Mouse (Mus musculus): ENCODE data around the gene Fam241a.

The Fam241a gene

GRCm38 (mm10) chr3:127875509-127875908 lies 20.6 kb downstream of the Fam241a start:
- DNase-seq (ENCODE audit: low read depth), result no peak

GRCm38 (mm10) chr3:127875059-127875458 lies 21.1 kb downstream of the Fam241a start:
- no peak for DNase-seq (ENCODE audit: low read depth)

- peak; percentile 60 for DNase-seq (ENCODE audit: low read depth)
These were observed 21.8 kb downstream of the Fam241a start for GRCm38 (mm10) chr3:127874254-127874883.

GRCm38 (mm10) chr3:127871575-127871974 lies 24.5 kb downstream of the Fam241a start:
- no peak for DNase-seq (ENCODE audit: low read depth)

DNA sequence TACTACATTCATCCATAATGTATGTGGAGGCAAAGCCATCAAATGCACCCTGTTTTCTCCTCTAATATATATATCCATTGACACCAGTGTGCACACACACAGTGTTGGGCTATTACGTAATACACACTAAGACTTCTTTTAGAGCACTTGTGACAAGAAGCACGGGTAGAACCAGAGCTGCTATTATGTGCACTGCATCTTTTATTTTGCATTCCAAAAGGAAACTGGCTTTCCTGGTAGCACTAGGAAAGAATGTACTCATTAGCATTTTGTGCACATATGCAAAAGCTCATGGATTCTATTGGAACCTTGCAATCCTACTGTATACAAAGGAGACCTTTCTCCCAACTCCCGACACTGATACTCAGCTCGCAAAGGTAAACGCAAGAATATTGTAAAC lies 27.2 kb downstream of the Fam241a start:
- DNase-seq (ENCODE audit: low read depth), result no peak

DNA sequence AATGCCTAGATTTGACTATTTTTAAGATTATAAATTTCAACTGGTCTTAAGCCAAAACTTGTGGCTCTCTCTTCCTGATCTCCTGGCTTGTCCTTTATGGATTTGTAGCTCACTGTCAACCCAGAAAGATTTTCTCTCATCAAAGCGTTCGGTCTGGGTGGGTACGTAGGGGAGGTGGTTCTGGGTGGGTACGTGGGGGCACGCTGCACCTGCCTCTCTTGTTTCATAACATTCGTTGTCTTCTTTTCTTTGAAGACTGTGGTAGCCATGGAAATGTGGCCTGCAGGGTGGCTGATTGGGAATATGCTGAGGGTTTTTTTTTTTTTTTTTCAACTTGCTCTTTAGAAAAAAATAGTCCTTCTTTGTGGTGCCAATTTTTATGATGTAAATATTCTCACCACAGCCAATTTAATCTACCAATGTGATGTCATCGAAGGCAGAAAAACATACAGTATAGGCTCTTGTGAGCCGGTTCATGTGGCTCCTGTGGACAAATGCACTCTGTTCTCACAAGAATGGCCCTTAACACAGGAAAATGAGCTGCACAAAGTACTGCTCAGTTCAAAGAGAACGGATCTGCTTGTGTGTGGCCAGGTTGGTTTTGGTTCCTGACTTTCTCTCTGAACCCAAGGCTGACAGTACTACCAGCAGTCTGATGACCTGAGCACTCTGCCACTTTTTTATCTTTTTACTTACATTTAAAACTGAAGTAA lies 27.9 kb downstream of the Fam241a start:
- no peak for DNase-seq (ENCODE audit: low read depth)

GRCm38 (mm10) chr3:127864242-127864641 lies 31.9 kb downstream of the Fam241a start:
- peak; percentile 19 for DNase-seq (ENCODE audit: low read depth)

DNA sequence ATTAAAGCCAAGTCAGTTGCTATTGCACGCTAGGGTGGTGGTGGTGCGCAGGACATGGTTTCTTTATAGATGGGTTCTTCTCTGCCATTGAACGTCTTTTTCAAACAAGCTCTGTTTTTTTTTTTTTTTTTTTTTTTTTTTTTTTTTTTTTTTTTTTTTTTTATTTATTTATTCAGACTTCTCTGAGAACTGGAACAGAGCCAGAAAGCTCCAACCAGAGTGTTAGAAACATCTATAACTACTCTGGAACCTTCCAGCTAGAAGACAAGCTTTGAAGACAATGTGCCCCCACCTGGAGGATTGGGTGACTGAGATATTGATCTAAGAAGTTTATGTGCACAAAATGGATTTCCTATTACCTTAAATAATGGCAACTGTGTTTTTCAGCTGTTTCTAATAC lies 32.6 kb downstream of the Fam241a start:
- DNase-seq (ENCODE audit: low read depth), result peak; percentile 35

DNA sequence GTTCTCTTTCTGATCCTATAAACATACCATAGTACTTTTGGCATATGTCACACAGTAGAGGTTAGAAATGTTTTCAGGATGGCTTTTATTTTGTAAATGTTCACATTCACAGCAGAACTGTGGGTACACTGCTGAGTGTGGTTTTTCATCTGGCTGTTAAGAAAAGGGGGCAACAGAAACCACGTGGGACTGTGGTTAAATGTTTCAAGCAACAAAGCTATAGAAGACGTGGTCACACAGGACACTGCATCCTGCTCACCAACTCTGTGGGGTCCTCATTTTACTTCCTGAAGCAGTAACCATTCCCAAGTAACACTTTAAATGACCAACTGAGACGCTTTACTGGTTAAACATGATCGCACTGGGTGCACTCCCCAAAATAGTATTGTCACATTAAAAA lies 33.6 kb downstream of the Fam241a start:
- no peak for DNase-seq (ENCODE audit: low read depth)

GRCm38 (mm10) chr3:127861340-127861739 lies 34.8 kb downstream of the Fam241a start:
- no peak for DNase-seq (ENCODE audit: low read depth)

GRCm38 (mm10) chr3:127853431-127854206 lies 42.5 kb downstream of the Fam241a start:
- peak; percentile 89 for DNase-seq (ENCODE audit: low read depth)

DNA sequence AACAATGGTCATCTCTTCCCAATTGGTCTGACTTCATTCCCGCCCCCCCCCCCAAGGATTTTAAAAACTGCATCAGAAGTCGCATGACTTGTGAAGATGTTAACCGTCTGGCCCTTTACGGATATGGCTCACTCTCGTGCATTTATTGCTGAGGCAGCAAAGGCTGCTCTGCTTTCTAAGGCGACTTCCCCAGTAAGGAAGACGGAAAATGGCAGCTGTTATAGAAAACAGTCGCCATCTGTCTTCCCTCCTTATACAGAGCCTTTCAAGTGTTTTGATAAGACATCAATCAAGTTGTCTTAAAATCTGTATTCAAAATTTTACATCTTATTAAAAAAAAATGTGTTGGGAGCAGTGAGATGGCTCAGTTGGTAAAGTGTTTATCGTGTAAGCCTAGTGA lies 43.4 kb downstream of the Fam241a start:
- DNase-seq (ENCODE audit: low read depth), result no peak

DNA sequence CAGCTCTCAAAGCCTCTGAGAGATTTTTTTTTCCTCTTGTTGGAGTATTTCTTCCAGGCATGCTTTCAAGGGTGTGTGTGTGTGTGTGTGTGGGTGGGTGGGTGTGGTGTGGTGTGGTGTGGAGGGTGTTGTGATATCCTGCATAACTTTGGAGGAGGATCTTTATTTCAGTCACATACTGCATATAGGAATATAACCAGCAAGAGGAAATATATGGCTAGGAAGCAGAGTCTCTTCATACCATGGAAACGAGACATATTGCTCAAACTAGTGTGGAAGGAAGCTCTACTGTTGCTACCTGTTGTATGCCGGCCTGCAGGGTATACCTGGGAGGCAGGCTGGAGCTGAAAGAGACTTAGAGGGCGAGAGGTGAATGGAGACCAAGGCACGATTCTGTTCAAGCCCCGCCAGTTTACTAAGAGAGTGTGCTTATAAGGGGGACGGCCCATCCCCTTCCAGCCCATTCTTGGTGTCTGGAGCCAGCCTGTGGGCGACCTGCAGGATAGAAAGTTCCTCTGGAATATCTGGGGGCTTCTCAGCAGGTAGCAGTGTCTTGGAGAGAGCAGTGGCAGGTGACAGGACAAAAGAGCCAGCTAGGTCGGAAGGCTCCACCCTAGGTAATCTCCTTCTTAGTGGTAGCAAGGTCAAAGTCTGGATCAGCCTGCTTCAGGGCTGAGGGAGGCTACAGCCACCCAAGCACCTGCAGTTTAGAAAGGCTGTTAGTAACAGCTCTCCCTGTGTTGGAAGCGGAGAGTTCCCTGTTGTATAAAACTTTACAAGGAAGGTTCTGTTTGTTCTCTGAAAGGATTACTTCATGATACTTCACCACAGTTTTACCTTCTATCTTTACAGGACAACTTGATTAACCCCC lies 45.1 kb downstream of the Fam241a start:
- DNase-seq (ENCODE audit: low read depth), result no peak

DNA sequence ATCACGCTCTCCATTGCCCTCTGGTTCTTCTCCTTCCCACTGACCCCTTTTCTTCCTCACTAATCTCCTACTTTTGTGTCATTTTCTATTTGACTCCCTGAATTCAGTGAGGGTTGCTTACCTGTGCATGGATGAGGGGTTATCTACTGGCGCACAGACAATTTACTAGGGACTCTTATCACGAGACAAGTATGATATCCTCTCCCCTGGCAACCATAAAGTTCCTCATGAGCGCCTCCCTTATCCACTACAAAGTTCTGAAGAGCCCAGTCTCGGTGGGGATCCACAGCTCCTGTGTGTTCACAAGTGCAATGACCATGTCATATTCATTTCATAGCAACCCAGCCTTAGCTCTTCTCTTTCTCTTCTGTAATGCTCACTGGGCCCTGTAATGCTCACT lies 46.2 kb downstream of the Fam241a start:
- DNase-seq (ENCODE audit: low read depth), result no peak

DNA sequence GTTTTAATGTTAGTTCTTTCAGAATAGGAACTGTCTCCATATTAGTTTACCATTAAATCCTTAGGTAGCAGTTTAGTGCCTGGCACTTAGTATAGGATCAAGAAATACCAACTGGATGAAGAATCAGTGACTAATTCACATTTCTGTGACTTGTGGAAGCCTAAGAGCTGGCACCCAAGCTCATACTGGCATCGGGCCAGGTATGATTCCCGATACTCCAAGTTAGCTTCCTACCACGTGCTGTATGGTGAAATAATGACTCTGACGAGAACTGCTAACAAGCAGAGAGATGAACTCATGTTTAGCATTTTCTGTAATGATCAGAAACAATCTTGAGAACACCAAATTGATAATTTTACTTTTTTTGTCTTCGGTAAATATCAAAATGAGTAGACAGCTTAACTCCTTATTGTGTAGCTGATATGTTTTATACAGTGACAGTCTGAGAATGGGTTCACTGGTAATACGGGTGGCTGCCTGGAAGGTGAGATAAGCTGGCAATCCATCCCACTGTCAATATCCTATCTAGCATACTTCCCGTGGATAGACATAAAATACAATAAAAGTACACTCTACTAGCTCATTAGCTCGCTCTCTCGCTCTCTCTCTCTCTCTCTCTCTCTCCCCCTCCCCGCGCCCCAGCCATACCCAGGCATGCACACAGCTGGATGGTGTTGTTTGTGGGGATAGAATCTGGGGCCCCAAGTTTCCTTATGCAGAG lies 47.9 kb downstream of the Fam241a start:
- DNase-seq (ENCODE audit: low read depth), result peak; percentile 93

DNA sequence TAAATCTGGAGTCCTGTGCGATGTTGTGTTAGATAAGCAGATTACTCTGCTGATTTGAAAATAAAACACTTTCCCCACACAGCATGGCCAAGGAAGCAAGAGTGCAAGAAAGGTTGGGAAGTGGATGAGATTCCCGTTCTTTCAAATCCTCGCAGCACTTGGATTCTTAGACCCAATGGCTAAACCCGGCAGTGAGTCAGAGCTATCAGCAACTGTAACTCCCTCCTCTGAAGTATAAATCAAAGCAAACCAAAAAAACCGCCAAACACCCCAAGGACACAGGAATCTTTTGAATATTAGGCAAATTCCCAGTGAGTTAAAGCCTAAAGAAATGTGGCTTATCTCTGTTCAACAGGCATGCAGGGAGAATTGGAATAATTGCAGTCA lies 52.2 kb downstream of the Fam241a start:
- peak; percentile 55 for DNase-seq (ENCODE audit: low read depth)

DNA sequence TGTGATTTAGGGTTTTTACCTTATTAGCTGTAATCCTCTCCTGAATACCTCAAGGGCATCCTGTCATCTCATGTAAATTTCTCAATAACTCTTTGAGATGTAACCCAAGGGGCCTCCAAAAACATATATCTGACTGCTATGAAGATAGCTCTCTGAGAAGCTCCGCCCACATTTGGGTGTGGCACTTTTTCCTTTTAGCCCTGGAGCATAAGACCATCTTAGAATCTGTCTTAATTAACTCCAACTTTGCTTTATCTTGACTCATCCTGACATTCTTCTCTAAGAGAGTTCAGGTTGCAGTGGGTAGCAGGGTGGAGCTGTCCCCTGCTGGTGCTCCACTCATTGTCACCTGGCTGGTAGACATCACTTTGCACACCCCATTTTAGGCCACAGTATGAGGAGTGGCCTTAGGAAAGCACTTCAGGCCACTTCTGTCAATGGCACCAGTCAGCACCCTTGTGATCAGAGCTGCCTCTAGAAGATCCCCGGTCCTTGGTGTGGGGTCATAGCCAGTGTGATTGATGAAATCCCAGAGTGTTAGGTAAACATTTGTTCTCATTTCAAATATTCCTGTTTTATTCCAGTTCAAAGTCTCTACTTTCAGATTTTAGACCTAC lies 52.7 kb downstream of the Fam241a start:
- DNase-seq (ENCODE audit: low read depth), result no peak

GRCm38 (mm10) chr3:127841926-127842325 lies 54.2 kb downstream of the Fam241a start:
- no peak for DNase-seq (ENCODE audit: low read depth)

- DNase-seq (ENCODE audit: low read depth), result peak; percentile 15
These were observed 58.0 kb downstream of the Fam241a start for GRCm38 (mm10) chr3:127837972-127838644.

GRCm38 (mm10) chr3:127837154-127837865 lies 58.8 kb downstream of the Fam241a start, which contains the start of gene Ap1ar:
Gene Ap1ar, minus strand, starts transcription at chr3:127837523.
- DNase-seq (ENCODE audit: low read depth), result peak; percentile 97

Measured in NIH3T3 (cell line).